Mouse (Mus musculus): Measurements from ENCODE around the gene Fbxo6. TPM values are rescaled to one million over a fixed set of nuclear protein-coding genes. Genes with fewer than 3 reads are reported as not detected.

The Fbxo6 gene
- polyA plus RNA-seq, 1 experiment: 23.2 TPM

DNA sequence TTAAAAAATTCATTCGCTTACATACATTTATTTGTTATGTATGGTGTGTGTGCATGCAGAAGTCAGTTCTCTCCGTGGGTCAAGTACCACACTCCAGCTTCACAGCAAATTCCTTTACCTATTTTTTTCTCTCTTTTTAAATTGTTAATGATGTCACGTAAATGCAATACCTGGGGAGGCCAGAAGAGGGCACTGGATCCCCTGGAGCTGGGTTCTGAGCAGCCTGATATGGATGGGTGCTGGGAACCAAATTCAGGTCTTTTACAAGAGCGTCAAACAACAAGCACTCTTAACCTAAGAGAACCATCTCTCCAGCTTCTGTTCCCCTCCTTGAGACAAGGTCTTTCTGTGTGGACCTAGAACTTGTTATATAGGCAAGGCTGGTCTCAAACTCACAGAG, 35.3 kb downstream of the Fbxo6 start:
- no peak for TF ChIP-seq POLR2A (IDR thresholded peaks at IDR 0.05; ENCODE audit: low read depth, low read length)
- TF ChIP-seq CTCF (IDR thresholded peaks at IDR 0.05; ENCODE audit: borderline replicate concordance, insufficient read depth, low read length): no peak
- H3K27ac ChIP-seq (ENCODE audit: insufficient read depth, low read length): no peak overlapping the region
- no peak overlapping the region for H3K4me3 ChIP-seq (ENCODE audit: insufficient read depth, low read length)
- H3K4me1 ChIP-seq (ENCODE audit: control insufficient read depth, insufficient read depth, low read length): no peaks in the 10 kb centered on the region

DNA sequence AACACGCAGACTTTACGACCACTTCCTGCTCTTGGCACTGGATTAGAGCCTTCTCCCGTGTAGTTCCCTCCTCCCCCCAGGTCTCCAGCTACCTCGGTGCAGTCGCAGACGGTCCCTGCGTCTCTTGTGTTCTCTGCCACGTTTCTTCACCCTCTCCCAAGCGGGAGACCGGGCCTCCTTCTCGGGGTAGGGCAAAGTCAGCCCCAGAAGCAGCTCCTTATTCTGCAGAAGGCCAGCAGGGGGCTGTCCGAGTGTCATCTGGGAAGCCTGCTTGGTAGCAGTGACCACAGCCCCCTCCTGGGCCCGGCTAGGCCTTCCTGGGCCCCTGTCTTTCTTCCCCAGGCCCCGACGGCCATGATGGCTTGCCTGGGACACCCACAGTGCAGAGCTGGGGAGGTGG, 36.5 kb downstream of the Fbxo6 start:
- TF ChIP-seq POLR2A (IDR thresholded peaks at IDR 0.05; ENCODE audit: low read depth, low read length) (no peak), CTCF (IDR thresholded peaks at IDR 0.05; ENCODE audit: borderline replicate concordance, insufficient read depth, low read length) (0 out of 2 replicates have a peak, but pooled peaks have one; percentile 11)
- H3K4me3 ChIP-seq (ENCODE audit: insufficient read depth, low read length): no peak overlapping the region
- no peaks in the 10 kb centered on the region for H3K4me1 ChIP-seq (ENCODE audit: control insufficient read depth, insufficient read depth, low read length)
- H3K27ac ChIP-seq (ENCODE audit: insufficient read depth, low read length): no peak overlapping the region

DNA sequence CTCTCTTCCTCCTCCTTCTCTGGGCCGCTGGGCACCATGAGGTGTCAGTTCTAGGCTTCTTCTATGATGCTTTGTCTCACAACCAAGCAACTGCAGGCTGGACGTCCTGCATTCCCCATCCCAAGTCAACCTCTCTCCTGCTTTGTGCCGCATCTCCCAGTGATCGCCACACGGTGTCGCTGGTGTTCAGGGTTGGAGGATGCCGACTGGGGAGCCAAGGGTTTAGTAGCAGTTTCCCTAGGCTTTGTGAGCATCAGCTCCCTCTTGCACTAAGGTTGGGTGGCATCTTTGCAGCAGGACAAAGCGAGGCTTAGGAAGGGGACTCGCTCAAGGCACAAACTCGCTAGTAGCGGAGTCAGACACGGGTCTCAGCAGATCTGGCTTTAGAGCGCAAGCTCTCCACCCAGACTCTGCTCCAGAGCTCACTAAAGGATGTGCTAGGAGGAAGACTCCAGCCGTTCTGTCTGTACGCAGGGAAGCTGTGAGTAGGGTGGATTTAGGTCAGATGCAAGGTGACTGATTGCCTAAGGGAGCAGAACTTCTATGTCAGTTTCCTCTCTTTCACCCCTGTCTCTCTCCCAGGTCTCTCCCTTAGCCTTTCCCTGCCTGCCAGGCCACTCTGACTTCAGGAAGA, 37.1 kb downstream of the Fbxo6 start:
- TF ChIP-seq POLR2A (IDR thresholded peaks at IDR 0.05; ENCODE audit: low read depth, low read length): no peak
- peak; percentile 99 for TF ChIP-seq CTCF (IDR thresholded peaks at IDR 0.05; ENCODE audit: borderline replicate concordance, insufficient read depth, low read length)
- Histone ChIP-seq H3K27ac (ENCODE audit: insufficient read depth, low read length) (no peak overlapping the region), H3K4me1 (ENCODE audit: control insufficient read depth, insufficient read depth, low read length) (no peaks in the 10 kb centered on the region), H3K4me3 (ENCODE audit: insufficient read depth, low read length) (no peak overlapping the region)

DNA sequence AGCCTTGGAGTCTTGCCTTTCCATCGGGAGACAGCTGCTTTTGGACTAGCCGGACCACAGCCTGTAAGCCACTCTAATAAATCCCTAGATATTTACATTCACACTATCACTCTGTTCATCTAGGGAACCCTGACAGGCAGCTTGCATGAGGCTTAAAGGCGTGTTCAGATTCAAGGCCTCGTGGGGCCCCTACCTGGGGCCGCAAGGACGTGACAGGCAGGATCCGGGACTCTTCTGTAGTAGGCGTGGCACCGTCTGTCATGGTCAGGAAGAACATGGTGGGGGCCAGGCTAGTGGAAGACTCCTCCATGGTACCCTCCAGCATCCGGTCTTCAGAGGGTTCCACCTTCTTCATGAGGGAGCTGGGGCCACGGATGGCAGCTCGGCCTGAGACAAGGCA, 39.4 kb downstream of the Fbxo6 start:
- no peak overlapping the region for H3K27ac ChIP-seq (ENCODE audit: insufficient read depth, low read length)
- no peak for TF ChIP-seq POLR2A (IDR thresholded peaks at IDR 0.05; ENCODE audit: low read depth, low read length)
- no peak for TF ChIP-seq CTCF (IDR thresholded peaks at IDR 0.05; ENCODE audit: borderline replicate concordance, insufficient read depth, low read length)

DNA sequence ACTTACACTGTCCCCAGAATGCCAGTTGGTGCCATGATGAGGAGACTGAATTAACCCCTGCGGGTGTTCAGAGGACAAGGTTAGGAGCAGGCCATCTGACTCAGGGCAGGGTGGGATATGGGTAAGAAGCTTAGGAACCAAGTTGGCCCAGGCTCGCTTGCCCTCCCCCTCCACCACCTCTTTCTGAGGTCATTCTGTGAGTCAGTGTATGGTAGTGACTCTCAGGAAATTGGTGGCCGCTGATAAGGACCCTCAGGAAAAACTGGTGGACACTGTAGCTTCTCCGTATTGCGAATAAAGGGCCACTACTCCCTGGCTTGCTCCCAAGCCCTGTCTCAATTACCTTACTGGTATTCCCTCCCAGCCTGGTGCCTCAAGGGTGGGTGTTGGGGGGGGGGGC, 42.7 kb downstream of the Fbxo6 start:
- TF ChIP-seq CTCF (IDR thresholded peaks at IDR 0.05; ENCODE audit: borderline replicate concordance, insufficient read depth, low read length) (no peak), POLR2A (IDR thresholded peaks at IDR 0.05; ENCODE audit: low read depth, low read length) (no peak)
- no peaks in the 10 kb centered on the region for H3K4me1 ChIP-seq (ENCODE audit: control insufficient read depth, insufficient read depth, low read length)
- H3K4me3 ChIP-seq (ENCODE audit: insufficient read depth, low read length): no peak overlapping the region
- no peak overlapping the region for H3K27ac ChIP-seq (ENCODE audit: insufficient read depth, low read length)

More for the DNA sequence above, 39.4 kb downstream of the Fbxo6 start:
- Histone ChIP-seq H3K4me1 (ENCODE audit: control insufficient read depth, insufficient read depth, low read length) (no peaks in the 10 kb centered on the region), H3K4me3 (ENCODE audit: insufficient read depth, low read length) (no peak overlapping the region)

DNA sequence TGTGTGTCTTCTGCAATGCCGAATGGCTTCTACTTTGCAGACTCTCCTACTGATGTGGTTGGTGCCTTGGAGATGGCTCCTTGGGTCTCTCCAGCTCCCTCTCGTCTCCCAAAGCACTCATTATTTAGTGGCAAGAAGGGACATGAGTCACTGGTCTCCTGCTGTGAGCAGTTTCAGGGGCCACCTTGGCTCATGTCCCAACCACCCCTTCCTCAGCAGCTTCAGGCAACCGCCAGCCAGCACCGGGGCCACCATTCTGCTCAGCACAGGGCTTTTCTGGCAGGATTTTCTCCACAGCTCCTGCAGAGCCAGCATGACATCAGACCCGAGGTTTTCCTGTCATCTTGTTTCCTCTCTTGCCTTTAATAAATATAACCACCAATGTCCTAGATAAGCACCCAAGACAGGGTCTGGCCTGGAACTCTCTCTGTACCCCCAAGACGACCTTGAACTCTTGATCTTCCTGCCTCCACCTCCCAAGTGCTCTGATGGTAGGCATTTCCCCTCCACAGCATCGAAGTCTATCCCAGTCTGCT, 43.3 kb downstream of the Fbxo6 start:
- Histone ChIP-seq H3K4me1 (ENCODE audit: control insufficient read depth, insufficient read depth, low read length) (no peaks in the 10 kb centered on the region), H3K4me3 (ENCODE audit: insufficient read depth, low read length) (no peak overlapping the region), H3K27ac (ENCODE audit: insufficient read depth, low read length) (no peak overlapping the region)
- no peak for TF ChIP-seq CTCF (IDR thresholded peaks at IDR 0.05; ENCODE audit: borderline replicate concordance, insufficient read depth, low read length)
- TF ChIP-seq POLR2A (IDR thresholded peaks at IDR 0.05; ENCODE audit: low read depth, low read length): no peak

DNA sequence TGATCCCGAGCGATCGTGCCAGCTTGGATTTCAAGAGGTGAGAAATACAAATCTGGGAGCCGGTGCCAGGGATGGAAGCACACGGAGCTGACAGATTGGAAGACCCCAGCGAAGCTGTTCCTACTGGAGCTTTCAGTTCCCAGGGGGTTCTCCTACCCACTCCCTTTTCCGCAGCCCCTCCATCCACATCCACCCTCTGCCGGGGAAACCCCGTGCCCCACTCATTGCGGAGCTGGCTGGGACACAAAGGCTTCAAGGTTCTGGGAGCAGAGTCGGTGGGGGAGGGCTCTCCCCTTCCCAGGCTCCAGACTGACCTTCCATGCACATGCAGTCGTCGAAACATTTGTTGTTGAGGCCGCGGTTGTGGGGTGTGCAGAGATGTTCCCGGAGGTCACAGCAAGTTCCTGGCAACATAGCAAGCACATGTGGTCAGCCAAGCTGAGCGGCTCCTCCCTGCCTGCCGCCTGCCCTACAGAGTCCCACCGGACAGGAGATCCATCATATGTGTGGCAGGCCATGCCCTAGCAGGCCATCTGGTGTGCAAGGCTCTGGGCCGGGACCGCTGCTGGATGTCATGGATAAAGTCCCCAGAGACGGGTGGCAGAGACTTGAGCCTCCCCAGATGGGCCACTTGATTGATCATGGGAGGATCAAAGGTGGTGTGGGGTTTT, 44.2 kb downstream of the Fbxo6 start:
- Histone ChIP-seq H3K27ac (ENCODE audit: insufficient read depth, low read length) (no peak overlapping the region), H3K4me3 (ENCODE audit: insufficient read depth, low read length) (no peak overlapping the region)
- TF ChIP-seq CTCF (IDR thresholded peaks at IDR 0.05; ENCODE audit: borderline replicate concordance, insufficient read depth, low read length) (no peak), POLR2A (IDR thresholded peaks at IDR 0.05; ENCODE audit: low read depth, low read length) (no peak)

DNA sequence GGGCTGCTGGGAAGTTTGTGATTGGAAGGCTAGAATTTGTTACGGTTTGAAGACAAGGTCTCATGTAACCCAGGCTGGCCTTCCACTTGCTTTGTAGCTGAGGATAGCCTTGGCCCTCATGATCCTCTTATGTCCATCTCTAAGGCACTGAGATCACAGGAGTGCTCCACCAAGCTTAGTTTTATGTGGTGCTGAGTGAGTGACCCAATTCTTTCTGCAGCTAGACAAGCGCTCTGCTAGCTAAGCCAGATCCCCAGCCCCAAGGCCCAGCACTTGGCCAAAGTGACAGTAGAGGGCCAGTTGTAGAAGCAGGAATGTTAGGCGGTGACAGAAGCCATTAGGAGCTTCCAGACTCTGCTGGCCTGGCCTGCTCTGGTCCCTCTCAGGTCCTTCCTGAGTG, 47.8 kb downstream of the Fbxo6 start:
- Histone ChIP-seq H3K4me1 (ENCODE audit: control insufficient read depth, insufficient read depth, low read length) (no peaks in the 10 kb centered on the region), H3K27ac (ENCODE audit: insufficient read depth, low read length) (no peak overlapping the region), H3K4me3 (ENCODE audit: insufficient read depth, low read length) (no peak overlapping the region)
- TF ChIP-seq POLR2A (IDR thresholded peaks at IDR 0.05; ENCODE audit: low read depth, low read length) (no peak), CTCF (IDR thresholded peaks at IDR 0.05; ENCODE audit: borderline replicate concordance, insufficient read depth, low read length) (no peak)

More for the DNA sequence above, 44.2 kb downstream of the Fbxo6 start:
- H3K4me1 ChIP-seq (ENCODE audit: control insufficient read depth, insufficient read depth, low read length): no peaks in the 10 kb centered on the region

DNA sequence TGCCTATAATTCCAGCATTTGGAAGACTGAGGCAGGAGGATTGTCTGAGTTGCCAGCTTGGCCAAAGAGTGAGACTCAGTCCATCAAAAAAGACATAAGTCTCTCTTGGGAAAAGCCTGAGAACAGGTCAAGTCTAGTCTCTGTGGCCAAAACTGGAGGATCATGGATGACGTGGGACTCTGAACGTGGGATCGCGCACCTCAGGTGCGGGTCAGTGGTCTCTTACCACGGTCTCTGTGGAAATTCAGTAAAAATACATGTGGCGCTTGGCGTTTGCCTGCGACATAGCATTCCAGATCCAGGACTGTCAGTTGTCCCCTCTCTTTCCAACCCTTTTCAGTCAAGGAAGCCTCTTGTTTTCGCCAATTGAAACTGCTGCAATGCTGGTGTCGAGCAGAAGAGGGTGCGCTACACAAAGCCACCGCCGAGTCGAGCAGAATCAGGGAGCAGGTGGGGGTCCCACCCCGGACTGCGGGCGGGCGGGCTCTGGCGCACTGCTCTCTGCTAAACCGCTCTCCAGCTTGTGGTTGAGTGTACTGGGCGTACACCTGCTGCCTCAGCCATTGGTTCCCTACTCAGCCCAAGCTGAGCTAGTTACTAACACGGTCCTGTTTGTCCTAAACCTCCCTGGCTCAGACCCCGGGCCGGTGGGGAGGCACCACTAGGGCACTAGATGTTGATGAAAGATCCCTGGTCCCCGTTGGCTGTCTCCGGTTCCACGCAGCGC, 50.0 kb downstream of the Fbxo6 start:
- Histone ChIP-seq H3K27ac (ENCODE audit: insufficient read depth, low read length) (no peak overlapping the region), H3K4me3 (ENCODE audit: insufficient read depth, low read length) (no peak overlapping the region), H3K4me1 (ENCODE audit: control insufficient read depth, insufficient read depth, low read length) (no peaks in the 10 kb centered on the region)
- peak; percentile 37; the same call in 1 of the 2 replicates for TF ChIP-seq CTCF (IDR thresholded peaks at IDR 0.05; ENCODE audit: borderline replicate concordance, insufficient read depth, low read length)
- TF ChIP-seq POLR2A (IDR thresholded peaks at IDR 0.05; ENCODE audit: low read depth, low read length): no peak
